Mouse (Mus musculus) splenic B cell, adult 2 months (primary cell): ENCODE results near the gene Gm3252.
"Not testable (repeated sequence)": the region's sequence is repeated elsewhere in the genome, so short reads cannot be mapped to it uniquely, and the experiment has no call there.

ENCODE experiments used
- DNase-seq: peaks from one replicate; pipeline ENCODE4 v3.0.0-alpha.2; 2011; ENCODE audit warnings: low read depth, low spot score
- H3K27me3 ChIP-seq: 2 replicates; pipeline ENCODE4 v1.6.1; 2012; ENCODE audit warnings: mild to moderate bottlenecking, low read length, moderate library complexity, mixed read lengths; ENCODE audit not compliant: control insufficient read depth, poor library complexity, insufficient read depth, severe bottlenecking
- H3K36me3 ChIP-seq: 2 replicates; pipeline ENCODE4 v1.6.1; 2012; ENCODE audit warnings: mild to moderate bottlenecking, low read length, moderate library complexity, mixed read lengths; ENCODE audit not compliant: control insufficient read depth, poor library complexity, insufficient read depth, severe bottlenecking

The Gm3252 gene

GRCm38 (mm10) chr14:4726038-4726880, at the start of gene Gm3252:
TSS of gene Gm3252 (plus strand) at chr14:4726775.
- not testable (repeated sequence) for H3K36me3 ChIP-seq, H3K27me3 ChIP-seq, DNase-seq

- H3K36me3 ChIP-seq, DNase-seq, H3K27me3 ChIP-seq: not testable (repeated sequence)
Observed at GRCm38 (mm10) chr14:4708938-4709337, 17.6 kb upstream of the Gm3252 start, which contains the start of gene Gm7876. TSS of gene Gm7876 (plus strand) at chr14:4709238.

GRCm38 (mm10) chr14:4776037-4776436, 49.5 kb downstream of the Gm3252 start, which contains the start of gene Gm9602:
TSS of gene Gm9602 (plus strand) at chr14:4776337.
- H3K36me3 ChIP-seq, DNase-seq, H3K27me3 ChIP-seq: not testable (repeated sequence)
